Mouse (Mus musculus): ENCODE measurements around the gene Prap1.

Gene Prap1

DNA sequence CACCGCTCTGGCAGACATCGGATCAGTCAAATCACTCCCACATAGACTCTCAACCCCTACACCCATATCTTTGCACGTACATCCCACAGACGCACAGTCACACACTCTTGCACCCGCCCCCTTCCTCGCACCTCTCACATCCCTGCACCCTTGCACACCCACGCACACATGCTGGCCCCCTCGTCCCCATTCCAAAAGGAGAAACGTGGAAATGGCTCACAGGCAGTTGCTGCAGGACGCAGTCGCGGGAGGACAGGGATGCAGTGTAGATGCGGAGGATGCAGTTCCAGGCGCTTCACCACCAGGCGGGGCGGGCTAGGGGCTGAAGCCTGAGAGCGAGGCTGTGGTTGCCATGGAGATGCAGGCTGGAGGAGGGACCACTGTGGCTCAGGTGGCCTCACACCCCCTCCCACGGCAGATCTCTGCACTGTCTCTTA, 10.9 kb upstream of the Prap1 start, which contains the start of gene Caly:
Gene Caly, minus strand, starts transcription at position 307 of the 437 bp plus-strand sequence.
- in situ Hi-C loops (cut with MboI), result no loop called here

DNA sequence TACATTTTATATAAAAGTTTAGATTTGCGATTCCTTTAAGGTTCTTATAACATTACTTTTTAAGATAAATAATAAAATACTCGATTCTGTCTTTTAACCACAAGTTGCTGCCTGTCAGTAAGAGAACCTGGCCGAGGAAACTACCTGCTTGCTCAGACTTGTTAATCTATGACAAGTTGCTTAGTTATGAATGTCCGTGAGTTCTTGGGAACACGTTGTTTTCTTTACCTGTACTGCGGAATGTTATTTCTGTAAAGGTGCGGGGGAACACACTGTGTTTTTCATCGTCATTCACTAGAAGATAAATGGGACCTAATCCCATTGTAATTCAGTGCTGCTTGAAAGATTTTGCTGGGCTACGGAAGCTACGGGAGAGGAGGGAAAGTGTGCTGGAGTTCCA, 2.6 kb upstream of the Prap1 start:
- in situ Hi-C loops (cut with MboI), result no loop called here

DNA sequence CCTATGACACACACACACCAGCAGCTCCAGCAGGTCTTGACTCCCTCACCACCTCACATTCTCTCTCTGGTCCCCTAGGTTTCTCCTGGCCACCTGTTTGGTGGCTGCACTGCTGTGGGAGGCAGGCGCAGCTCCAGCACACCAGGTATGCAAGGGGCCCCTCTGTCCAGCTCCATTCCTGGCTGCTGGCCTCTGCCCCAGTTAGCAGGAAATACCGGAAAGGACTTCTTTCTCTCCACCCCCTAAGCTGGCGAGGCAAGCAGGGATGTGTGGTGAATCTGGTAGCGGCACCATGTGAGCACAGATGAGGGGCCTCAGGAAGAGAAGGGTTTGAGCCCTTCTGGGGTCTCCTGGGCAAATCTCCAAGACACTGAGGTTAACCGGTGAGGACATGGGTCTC, 1.8 kb downstream of the Prap1 start:
- in situ Hi-C loops (cut with MboI), result no loop called here

DNA sequence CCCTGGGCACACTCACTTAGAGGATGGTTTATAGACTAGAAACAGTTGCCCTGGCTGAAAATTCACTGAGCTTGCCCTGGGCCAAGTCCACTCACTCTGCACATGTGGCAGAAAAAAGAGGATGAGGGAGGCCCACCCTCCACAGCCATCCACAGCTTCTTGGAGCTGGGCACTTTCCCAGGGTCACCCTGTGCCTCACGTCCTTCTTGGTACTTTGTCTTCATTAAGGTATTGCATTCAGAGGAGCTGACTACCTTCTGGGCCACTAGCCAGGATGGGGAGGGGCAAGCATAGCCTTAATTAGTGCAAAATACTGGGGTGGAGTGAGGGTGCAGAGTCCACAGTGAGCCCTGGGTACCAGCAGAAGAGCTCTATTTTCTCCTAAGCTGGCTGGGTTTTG, 2.4 kb downstream of the Prap1 start:
- in situ Hi-C loops (cut with MboI), result no loop called here

DNA sequence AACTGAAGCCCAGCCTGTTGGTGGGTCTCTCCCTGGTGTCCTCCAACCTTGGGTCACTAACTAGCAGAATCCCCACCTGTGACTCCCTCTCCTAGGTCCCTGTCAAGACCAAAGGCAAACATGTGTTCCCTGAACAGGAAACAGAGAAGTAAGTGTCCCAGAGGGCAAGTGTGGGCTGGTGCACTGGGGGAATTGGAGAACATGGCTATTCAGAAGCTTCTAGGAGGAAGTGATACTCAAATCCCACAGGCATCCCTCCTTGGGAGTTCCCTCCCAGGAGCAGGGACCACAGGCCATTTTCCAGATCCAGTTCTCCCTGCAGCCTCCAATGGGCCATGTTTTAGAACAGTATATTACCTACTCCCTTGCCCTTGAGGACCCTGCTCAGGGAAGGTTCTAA, 2.9 kb downstream of the Prap1 start:
- in situ Hi-C loops (cut with MboI), result no loop called here

DNA sequence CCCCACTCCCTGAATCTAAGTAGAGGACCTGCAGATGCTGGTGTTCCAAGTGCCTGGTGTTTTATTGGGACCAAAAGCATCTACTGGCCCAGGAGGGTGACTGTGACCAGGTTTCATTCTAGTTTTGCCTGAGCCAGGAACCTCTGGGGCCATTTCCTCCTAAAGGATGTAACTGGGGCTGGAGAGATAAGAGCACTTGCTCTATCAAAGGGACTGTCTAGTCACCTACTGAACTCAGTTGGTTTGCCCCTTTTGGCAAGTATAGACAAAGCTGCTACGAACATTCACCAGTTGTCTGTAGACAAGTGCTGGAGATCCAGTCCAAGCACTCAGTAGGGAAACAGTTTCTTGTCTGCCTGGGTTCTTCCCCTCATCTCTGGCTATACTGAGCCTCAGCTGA, 5.3 kb downstream of the Prap1 start:
- in situ Hi-C loops (cut with MboI), result no loop called here

DNA sequence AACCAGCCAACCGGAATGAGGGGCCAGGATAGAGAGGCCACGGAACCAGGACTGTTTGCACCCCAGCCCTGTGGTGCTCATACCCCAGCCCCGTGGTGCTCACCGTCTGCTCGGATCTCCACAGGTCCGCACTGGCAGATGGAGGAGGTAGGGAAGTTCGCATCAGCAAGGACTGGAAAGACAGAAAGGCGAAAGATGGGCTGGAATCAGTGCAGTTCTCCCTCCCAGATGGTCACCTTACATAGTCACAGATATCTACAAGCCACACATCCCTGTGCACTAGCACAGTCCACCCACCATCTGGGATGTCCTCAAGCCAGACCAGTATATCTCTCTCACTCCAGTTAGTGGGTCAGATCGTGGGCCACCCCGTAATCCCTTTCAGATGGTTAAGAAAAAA, 8.3 kb downstream of the Prap1 start:
- in situ Hi-C loops (cut with MboI), result no loop called here

DNA sequence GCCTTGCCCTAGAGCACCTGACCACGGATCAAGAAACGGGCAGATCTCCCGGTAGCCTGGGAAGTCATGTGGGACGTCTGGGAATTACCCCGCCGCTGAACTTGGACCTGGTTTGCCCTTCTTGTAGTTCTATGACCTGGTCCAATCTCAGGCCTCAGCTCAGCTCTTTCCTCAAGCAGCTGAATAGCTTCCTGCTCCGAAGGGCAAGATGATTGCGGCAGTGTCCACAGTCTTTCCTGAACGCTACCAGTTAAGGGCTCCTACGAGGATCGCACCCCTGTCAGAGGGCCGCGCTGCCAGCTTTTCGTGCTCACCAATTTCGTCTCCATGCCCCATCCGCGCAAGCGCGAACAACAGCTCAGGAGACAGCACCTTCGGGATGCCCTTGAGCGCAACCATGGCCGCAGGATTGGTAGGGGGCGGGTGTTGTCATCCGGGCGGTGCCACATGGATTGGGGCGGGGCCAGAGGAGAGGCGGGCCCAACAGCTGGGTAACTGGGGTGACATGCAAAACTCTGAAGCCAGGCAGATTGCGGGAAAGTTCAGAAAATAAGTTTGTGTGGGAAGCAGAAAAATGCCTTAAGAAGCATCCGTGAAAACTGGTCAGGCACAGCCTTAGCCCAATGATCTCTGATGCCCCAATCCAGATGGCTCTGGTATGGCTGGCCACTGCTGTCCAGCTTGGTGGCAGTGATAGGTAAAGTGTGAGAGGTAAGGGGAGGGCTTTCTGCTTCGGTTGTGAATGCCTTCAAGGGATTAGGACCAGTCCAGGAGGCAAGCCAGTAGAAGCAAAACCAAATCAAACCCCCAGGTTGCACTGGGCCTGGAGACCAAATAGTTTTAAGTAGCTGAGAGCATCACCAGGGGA, 9.0 kb downstream of the Prap1 start, which contains the start of gene Fuom:
Gene Fuom, minus strand, starts transcription at position 449 of the 868 bp plus-strand sequence.
- in situ Hi-C loops (cut with MboI), result no loop called here

DNA sequence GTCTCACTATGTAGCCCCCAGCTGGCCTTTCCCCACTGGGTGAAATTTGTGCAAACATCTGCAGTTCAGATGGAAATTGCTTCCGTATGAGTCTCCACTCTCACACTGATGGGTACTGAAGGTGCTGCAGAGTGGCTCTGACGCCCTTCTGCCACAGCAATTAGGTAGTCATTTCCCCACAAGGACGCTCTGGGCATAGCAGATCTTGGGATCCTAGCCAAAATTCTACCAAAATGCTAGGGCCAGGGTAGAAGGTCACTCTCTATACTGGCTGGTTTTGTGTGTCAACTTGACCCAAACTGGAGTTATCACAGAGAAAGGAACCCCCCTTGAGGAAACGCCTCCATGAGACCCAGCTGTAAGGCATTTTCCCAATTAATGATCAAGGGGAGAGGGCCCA, 10.8 kb downstream of the Prap1 start:
- in situ Hi-C loops (cut with MboI), result no loop called here

DNA sequence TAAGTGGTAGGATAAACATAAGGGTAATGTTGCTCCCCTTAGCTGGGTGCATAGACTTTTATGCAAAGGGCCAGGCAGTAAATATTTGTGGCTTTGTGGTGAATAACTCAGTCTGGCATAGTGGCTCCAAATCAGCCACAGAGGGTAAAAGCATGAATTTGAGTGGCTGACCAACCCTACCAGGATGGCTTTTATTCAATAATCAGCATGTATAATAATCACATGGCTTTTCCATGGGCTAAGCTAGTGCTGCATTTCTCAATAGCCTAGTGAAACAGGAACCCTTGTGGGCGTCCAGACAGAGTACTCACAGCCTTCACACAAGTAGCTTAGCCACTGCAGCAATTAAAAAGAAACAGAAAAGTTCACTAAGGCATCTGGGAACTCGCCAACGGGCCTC, 18.7 kb downstream of the Prap1 start:
- in situ Hi-C loops (cut with MboI), result no loop called here

DNA sequence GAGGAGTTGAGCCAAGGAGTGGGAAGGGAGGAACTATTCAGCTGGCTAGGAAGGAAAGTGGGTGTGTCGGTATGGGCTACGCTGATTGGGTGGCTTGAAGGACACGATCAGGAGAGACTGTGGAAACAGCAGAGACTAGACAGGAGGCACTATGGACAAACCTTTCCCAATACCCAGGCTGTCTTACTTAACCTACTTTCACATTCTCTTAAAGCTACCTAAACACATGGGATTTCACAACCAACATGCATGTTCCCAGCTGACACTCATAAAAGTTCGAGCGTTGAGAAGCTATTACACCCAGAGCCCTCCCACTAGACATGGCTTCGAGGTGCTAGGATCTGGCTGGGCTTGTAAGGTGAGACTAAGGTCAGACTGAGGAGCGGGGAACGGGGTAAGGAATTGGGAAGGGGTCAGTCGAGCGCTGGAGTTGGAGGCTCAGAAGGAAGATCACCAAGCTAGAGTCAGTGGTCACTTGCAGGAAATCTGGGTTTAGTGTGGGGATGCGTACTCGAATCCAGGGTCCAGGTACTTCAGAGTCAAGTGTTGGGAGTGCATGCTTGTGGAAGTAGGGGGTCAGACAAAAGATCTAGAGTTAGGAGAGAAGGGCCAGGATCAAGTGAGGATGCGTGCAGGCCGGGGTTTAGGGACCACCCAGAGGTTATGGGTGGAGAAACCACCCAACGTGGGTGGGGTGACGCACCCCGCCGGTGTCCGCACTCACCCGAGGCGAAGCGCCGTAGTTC, 22.6 kb downstream of the Prap1 start, which contains the start of gene Paox:
Gene Paox, plus strand, starts transcription at position 217 of the 746 bp plus-strand sequence.
- in situ Hi-C loops (cut with MboI), result no loop called here

DNA sequence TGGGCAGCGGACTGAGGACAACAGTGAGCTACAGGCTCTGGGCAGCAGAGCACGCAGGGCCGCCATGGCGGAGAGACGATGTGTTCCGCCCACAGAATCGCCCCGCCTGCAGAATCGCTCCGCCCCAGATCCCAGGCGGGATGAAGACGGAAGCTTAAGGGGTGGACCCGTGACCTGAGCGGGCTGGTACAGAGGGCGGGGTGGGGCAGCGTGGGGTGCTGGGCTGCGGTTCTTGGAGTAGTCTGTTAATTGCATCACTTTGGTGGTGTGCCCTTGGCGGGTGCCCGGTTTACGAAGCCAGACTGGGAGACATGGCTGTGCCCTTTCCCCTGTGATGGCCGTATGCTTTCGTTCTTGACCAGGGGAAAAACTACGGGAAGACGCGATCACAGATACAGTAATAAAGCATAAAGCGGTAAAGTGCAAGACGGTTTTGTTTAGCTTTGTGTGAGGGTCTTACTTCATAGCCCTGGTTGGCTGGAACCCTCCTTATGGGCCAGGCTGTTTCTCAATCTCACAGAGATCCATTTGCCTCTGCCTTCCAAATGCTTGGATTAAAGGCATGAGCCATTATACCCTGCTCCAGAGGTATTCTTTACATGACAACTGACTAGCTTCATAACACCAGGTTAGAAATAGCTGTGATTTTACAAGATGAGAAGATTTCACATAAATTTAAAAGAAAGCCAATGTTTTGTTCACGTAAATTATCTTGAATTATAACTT, 23.3 kb downstream of the Prap1 start, which contains the start of gene Echs1:
Gene Echs1, minus strand, starts transcription at position 148 of the 726 bp plus-strand sequence.
- in situ Hi-C loops (cut with MboI), result no loop called here

DNA sequence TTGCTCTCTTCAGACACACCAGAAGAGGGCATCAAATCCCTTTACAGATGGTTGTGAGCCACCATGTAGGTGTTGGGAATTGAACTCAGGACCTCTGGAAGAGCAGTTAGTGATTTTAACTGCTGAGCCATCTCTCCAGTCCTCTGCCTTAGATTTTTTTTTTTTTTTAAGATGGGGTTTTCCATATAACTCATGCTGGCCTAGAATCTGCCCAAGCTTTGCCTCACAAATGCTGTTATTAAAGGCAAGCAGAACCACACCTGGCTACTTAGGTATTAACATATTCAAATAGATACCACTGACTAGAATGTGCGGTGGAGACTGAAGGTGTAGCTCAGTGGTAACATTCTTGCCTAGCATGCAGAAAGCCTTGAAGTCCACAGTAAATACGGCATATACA, 27.3 kb downstream of the Prap1 start:
- in situ Hi-C loops (cut with MboI), result no loop called here

DNA sequence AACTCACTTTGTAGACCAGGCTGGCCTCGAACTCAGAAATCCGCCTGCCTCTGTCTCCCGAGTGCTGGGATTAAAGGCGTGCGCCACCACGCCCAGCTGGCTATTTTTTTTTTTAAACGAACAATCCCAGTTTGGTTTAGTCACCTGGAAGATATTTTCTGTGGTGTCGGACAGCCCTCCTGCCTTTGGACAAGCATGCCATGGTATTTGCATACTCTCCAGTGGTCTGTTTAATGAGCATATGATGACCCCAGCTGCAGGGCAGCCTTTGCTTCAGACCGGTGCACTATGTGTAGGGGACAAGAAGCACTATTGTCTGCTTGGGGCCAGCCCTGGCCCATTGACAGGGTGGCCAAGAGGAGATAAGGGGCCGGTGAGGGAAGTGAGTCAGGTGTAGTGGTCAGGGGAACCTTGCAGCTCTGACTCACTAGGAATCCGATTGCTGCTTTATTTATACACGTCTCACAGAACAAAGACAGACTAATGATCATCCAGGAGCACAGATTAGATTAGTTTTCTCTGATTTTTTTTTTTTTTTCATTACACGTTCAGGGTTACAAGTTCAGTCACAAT, 28.2 kb downstream of the Prap1 start:
- in situ Hi-C loops (cut with MboI), result no loop called here

DNA sequence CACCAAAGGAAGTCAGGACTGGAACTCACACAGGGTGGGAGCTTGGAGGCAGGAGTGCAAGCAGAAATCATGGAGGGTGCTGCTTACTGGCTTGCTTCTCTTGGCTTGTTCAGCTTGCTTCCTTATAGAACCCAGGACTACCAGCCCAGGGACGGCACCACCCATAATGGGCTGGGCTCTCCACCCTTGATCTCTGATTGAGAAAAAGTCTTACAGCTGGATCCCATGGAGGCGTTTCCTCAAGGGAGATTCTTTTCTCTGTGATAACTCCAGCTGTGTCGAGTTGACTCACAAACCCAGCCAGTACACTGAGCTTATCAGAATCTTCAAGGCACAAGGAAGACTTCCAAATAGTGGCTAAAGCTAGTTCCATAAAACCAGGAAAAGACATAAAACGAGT, 29.6 kb downstream of the Prap1 start:
- in situ Hi-C loops (cut with MboI), result no loop called here

DNA sequence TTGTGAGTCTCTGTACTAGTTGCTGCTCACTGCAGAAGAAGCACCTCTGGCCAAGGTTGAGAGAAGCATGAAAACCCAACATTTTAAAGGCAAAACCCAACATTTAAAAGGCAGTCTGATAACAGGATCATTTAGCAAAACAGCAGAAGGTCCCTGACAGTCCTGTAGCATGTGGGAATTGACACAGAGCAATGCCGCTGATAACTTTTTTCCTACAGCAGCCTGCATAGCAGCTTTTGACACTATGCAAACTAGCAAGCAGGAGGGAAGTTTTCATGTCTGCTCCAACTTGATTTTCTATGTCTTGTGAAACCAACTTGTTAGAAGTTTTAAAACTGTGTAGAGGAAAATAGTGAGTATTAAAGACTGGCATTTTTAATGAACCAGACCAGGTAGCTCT, 31.2 kb downstream of the Prap1 start:
- in situ Hi-C loops (cut with MboI), result no loop called here

DNA sequence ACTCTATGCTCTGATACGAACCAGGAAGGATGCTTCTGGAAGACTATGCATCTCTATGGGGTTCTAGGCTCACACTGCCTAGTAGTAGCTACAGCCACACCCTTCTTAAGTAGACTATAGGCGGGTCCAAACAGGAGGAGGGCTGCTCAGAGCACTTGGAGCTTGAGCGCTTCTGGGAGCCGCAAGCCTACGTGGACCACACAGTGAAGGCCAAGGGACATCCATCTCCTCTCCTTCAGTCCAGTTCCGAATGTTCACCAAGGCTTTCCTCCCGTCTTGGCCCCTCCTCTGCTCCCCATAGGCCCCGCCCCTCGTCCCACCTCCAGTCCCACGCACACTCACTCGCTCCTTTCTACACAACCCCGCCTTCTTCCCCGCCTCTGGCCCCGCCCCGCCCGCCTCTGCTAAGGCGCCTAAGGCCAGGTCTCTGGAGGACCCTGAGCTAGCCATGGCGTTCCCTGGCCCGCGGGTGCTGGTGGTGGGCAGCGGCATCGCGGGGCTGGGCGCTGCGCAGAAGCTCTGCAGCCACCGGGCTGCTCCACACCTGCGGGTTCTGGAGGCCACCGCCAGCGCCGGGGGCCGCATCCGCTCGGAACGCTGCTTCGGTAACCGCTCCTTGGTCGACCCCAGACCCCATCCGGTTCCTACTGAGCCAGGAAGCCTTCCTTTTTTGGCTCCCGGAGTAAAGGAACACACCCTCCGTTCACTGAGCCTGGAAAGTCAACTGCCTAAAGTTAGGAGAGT, 32.3 kb downstream of the Prap1 start:
- in situ Hi-C loops (cut with MboI), result loop anchor here (25.0 kb wide), 1 partner anchor 888 kb away; the partner anchor contains the start of gene Pwwp2b

DNA sequence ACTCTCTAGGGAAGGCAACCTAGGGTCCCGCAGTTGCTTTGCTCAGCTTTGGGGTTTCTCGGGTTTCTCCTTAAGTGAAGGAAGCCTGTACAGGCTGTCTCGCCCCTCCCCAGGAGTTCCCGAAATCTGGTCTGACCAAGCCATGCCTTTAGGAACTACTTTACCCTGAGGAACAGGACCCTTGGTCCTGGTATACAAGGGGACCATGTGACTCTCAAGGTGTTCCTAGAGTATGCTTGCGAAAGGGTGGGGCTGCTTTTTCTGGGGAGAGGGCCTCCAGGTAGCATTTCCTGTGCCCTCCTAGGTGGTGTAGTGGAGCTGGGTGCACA, 32.8 kb downstream of the Prap1 start:
- in situ Hi-C loops (cut with MboI), result loop anchor here (25.0 kb wide), 1 partner anchor 889 kb away; the partner anchor contains the start of gene Pwwp2b

DNA sequence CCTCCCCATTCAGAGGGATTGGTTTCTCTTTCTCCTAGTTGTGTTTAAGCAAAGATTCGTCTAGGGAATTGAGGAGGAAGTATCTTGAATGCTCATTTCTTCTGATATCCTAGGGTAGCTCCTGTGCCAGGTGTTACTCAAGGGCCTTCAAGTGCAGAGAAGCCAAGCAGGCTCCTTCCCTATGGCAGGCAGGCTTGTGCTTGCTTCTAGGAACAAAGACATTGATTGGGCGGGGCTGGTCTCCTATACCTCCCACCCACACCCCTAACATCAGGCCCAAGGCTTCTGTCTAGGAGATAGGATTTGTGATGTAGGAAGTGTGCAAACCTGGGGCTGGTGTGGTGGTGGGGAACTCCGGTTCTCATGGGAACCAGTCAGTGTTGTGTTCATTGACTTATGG, 33.7 kb downstream of the Prap1 start:
- in situ Hi-C loops (cut with MboI), result loop anchor here (25.0 kb wide), 1 partner anchor 890 kb away; the partner anchor contains the start of gene Pwwp2b

DNA sequence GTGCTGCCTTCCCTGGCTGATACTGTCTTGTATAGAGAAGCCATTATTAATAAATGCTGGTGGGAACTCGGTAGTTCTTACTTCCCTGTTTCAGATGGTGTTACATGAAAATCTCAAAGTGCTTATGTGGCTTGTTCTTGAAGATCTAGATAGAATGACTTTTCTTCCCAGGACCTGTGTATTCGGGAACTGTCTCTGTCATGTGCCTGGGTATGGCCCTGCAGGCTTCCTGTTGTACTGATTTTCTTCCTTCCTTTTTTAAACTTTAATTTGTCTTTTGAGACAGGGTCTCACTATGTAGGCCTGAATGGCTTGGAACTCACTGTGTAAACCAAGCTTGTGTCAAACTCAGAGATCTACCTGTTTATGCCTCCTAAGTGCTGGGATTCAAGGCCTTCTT, 34.7 kb downstream of the Prap1 start:
- in situ Hi-C loops (cut with MboI), result loop anchor here (25.0 kb wide), 1 partner anchor 891 kb away; the partner anchor contains the start of gene Pwwp2b

DNA sequence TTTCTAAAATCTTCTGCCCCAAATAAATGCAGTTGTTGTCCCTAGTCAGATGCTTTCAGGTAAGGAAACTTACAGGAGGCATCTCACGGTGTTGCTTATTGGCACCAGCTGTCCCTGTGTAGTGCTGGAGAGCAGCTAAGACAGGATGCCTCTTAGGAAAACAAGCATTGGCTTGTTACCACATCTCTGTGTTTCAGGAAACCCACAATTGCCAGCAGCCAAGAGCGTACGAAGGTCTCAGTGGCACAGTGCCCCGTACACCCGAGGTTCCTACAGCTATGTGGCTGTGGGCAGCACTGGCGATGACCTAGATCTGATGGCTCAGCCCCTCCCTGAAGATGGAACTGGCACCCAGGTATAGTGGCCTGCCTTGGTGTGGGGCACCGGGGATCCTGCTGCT, 39.0 kb downstream of the Prap1 start:
- in situ Hi-C loops (cut with MboI), result loop anchor here (25.0 kb wide), 1 partner anchor 895 kb away; the partner anchor contains the start of gene Pwwp2b

All from mature B cell (primary cell).